Mouse (Mus musculus) testis, postnatal 14 days (tissue): ENCODE data around the gene Sox5.

Experiments used
- DNase-seq: peaks from one replicate; pipeline ENCODE4 v3.0.0; 2021; ENCODE audit warnings: low spot score

The Sox5 gene

DNA sequence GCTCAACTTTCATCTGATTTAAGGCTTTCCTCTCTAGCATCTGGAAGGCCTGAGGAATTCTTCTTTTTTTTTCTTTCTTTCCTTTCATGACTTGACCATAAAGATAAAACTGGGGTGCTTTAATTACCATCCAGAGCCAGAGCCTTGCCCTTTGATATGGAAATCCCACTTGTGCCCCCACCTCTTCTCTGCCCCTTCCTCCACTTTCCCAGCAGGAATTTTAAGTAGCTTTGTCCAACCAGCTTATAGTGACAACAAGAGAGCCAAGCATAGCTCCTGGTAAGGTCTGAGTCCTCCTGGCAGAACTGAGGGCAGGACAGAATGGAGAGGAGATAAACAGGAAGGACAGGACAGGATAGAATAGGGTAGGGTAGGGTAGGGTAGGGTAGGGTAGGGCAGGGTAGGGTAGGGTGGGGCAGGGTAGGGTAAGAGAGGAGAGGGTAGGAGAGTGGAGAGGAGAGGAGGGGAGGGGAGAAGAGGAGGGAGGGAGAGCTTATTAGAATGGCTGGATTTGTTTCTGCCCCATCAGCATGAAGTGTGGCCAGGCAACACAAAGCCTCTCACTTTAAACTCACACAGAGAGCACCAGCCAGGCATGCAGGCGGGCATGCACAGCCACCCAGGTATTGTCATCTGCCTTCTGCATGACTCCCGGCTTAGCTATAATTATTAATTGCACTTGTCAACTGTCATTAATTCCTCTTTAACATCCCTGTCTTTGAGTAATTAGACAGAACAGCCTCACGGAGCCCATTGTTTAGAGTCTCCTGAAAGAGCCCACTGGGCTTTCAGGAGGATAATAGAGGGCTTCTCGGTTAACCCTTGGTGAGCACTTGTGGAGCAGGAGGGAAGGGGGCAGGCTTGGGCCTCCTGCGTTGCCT is 300.9 kb downstream of the Sox5 start:
- DNase-seq, result no peak

DNA sequence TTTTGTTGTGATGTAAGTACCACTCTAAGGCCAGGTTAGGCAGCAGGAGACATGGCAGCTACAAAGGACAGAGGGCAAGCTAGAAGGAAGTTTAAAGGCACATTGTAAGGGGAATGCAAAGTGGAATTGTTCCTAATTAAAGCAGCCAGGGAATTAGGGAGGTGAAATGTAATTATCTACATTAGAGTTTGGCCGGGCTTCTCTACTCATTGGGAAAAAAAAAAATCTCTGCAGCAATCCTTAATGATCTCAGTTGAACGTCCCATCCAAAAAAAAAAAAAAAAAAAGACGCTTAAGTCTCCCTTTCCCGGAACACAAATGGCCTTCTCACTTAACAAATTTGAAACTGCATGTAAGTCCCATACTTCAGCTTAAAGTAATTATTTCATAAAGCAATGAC is 301.9 kb downstream of the Sox5 start:
- DNase-seq, result no peak

GRCm38 (mm10) chr6:144477287-144478064 is 304.3 kb downstream of the Sox5 start:
- DNase-seq, result no peak

DNA sequence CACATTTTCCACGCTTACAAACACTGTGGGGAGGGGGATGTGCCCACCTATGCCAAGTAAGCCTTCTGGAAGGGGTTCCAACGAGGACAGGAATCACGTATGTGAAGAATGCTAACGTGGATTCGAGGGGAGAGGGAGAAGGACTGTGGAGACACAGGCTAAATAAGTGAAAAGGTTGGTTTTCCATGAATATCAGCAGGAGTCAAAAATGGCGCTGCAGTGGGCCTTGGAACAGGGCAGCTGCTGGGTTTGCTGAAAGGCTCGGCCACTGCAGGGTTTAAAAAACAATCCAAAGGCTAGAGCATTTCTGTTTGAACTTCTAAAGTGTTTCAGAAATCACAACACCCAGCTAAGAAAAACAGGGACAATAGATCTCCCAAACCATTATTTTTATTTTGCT is 308.3 kb downstream of the Sox5 start:
- no peak for DNase-seq

GRCm38 (mm10) chr6:144472089-144472900 is 309.5 kb downstream of the Sox5 start:
- no peak for DNase-seq

GRCm38 (mm10) chr6:144466711-144467110 is 315.1 kb downstream of the Sox5 start:
- DNase-seq, result no peak

DNA sequence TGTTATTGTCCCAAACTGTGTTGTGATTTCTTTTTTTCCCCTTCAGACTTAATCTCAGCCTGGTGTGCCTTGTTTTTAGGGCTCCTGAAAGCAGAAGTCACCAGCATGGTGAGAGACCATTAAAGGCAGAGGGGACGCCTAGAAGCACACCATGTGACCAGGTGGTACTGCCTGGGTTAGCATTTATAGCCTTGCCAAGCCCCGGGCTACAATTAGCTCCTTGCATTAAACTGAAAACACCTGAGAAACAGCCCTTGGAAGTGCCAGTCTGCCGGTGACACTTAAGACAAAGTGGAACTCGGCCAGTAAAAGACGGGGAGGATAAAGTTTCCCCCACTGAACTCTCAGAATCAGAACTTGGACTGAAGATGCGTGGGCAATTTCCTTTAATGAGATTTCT is 318.1 kb downstream of the Sox5 start:
- no peak for DNase-seq

GRCm38 (mm10) chr6:144463274-144463673 is 318.5 kb downstream of the Sox5 start:
- DNase-seq, result no peak

DNA sequence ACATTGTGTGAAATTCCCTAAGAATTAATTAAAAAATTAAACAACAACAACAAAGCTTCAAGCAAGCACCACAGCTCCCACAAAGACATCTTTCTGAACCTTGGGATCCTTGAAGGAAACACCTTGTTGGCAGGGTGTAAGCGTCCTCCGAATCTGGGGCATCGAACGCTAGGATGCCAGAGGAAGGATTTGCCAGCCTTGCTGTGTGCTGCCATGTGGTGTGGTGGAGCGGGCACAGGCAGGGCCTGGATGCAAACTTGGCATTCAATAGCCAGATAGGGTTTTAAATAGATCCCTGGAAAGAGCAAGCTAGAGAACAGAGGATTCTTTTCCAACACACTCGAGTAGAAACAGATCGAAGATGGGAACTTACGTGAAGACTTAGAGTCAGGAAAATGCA is 322.3 kb downstream of the Sox5 start:
- no peak for DNase-seq

- no peak for DNase-seq
Observed at GRCm38 (mm10) chr6:144457500-144457899, 324.3 kb downstream of the Sox5 start.

DNA sequence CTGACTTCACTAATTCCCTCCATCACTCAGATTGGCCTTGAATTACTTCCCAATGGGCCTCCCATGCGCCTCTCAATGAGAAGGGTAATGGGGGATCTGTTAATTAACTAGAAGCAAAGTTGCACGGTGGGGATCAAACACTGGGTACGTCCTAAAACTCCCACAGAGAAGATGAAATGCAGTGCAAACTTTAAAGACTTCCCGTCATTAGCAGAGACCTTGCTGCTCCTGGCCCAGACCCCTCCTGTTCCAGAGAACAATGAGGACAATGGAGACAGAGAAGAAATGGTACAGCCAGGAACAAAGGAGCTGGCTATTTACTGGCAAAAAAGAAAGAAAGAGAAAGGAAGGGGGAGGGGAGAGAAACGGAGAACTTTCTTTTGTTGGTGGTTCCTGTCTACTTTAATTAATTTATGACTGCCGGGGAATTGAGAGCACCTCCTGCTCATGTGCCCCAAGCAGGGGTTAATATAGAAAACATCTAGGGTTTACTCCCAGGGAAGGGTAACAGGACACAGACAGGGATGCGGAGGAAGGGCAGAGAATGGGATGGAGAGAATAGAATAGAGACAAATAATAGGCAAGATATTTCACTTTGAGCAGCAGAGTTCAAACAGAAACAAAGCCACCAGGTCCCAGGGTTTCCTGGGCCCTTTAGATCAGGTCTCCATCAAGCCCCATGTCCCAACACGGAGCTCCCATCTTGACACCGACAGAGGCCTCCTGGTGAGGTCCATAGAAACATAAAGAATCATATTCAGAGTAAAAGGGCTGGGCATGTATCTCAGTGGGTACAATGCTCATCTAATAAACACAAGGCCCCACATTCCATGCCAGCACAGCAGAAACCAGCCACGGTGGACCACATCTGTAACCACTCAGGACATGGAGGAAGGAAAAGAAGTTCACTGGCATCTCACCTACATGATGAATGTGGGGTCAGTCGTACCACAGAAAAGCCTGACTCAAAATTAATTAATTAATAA is 327.2 kb downstream of the Sox5 start:
- DNase-seq, result no peak

GRCm38 (mm10) chr6:144453605-144454004 is 328.2 kb downstream of the Sox5 start:
- DNase-seq, result no peak

GRCm38 (mm10) chr6:144453147-144453546 is 328.6 kb downstream of the Sox5 start:
- DNase-seq, result no peak

GRCm38 (mm10) chr6:144452200-144452977 is 329.4 kb downstream of the Sox5 start:
- no peak for DNase-seq

DNA sequence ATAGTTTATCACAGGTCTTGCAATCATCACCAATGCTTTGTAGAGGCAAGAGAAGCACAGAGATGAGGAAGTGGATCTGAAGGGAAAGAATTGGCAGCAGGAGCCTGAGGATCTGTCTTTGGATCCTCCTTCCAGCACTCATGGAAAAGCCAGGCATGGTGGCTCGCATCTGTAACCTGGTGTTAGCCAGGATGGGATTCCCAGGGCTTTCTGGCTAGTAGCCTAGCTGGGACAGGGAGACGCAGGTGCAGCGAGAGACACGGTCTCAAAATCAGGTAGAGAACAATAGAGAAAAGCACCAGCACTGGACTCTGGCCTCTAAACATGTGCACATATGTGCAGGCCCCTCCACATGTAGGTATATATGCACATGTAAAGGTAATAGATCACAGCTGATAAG is 330.1 kb downstream of the Sox5 start:
- DNase-seq, result no peak

- DNase-seq, result no peak
Observed at GRCm38 (mm10) chr6:144445761-144446373, 335.9 kb downstream of the Sox5 start.

DNA sequence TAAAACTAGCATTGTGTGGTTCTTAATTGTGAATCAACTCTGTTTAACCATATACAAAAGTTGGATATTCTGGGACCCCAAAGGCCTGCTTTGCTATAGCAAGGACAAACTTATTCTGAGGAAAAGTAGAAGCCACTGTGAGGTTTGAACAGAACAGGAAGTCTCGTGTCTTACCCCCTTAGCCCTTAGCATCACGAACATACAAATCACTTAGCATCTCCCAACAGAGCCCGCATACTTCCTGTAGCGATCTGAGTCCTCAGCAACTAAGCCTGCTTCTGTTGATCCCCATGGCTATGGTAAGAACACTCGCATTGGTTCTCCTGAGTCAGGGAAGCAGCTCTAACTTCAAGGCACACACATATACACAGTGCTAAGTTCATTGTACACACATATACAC is 337.4 kb downstream of the Sox5 start:
- DNase-seq, result no peak

DNA sequence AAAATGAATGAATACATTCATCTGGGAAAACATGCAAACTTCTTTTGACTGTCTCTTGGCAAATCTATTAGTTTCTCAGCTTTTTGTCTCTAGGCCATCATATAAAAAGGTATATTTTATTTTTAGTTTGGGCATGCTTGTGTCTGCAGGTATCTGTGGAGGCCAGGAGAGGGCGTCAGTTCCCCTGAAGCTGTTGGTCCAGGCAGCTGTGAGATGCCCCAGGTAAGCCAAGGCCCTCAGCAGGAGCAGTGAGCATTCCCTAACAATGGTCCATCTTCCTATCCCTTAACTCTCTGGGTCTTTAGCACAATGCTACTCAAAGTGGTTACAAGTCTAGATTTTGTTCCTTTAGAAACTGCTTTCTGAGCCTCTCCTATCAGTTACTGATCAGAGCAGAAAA is 338.1 kb downstream of the Sox5 start:
- no peak for DNase-seq

DNA sequence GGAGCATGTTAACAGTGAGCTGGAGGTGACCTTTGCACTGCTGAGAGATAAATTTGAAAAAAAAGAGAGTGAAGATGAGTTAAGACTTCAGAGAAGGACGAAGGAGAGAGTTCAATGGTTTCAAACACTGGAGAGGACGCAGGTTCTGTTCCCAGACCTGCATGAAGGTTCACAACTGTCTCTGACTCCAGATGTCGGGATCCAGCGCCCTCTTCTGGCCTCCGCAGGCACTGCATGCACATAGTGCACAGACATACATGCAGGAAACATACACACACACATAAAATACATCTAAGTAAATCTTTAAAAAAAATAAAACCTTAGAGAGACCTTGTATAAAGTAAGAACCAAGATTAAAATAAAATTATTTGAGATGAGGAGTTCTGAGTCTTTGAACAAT is 352.5 kb downstream of the Sox5 start:
- DNase-seq, result peak; percentile 38

DNA sequence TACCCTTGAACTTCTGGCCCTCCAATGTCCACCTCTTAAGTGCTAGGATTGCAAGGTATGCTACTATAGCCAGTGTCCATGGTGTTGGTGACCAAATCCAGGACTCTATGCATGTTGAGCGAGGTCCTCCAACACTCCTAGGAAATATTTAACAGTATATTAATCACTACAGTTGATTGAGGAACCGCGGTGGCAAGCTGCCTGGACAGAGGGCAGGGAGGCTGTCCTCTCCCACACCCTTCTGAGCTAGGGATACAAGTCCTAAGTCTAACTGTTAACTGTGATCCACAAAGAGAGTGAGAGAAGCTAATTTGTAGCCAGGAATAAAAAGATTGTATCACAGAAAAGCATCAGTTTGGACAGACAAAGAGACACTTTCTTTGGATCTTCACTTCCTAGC is 373.7 kb downstream of the Sox5 start:
- no peak for DNase-seq
